Mouse (Mus musculus): ENCODE results near the gene Gm49405.
A peak's percentile ranks its signal among the peaks of the same experiment; 100 is the strongest.
"Not testable (repeated sequence)": the region's sequence is repeated elsewhere in the genome, so short reads cannot be mapped to it uniquely, and the experiment has no call there.

Gm49405 gene

GRCm38 (mm10) chr19:4000119-4000900, at the start of gene Gm49405, which contains the start of gene Nudt8:
Gene Gm49405, plus strand, starts transcription at chr19:4000626.
Gene Nudt8, plus strand, starts transcription at chr19:4000580.
- peak; percentile 99 for DNase-seq

GRCm38 (mm10) chr19:3951461-3951860, 49.0 kb upstream of the Gm49405 start:
- DNase-seq: no peak

- no peak for DNase-seq
These were observed 48.3 kb upstream of the Gm49405 start for GRCm38 (mm10) chr19:3952099-3952498.

GRCm38 (mm10) chr19:3955033-3955432, 45.4 kb upstream of the Gm49405 start:
- DNase-seq: no peak

GRCm38 (mm10) chr19:3955804-3956203, 44.6 kb upstream of the Gm49405 start:
- peak; percentile 42 for DNase-seq

GRCm38 (mm10) chr19:3957296-3958036, 43.0 kb upstream of the Gm49405 start:
- DNase-seq: peak; percentile 84

GRCm38 (mm10) chr19:3958470-3958869, 42.0 kb upstream of the Gm49405 start, which contains the start of gene Aldh3b3:
Gene Aldh3b3, plus strand, starts transcription at chr19:3958645.
- peak; percentile 54 for DNase-seq

- peak; percentile 84 for DNase-seq
These were observed 41.4 kb upstream of the Gm49405 start for GRCm38 (mm10) chr19:3959030-3959429.

GRCm38 (mm10) chr19:3960211-3960610, 40.2 kb upstream of the Gm49405 start:
- DNase-seq: no peak

- not testable (repeated sequence) for DNase-seq
These were observed 38.6 kb upstream of the Gm49405 start for GRCm38 (mm10) chr19:3961805-3962204.

GRCm38 (mm10) chr19:3962469-3962868, 38.0 kb upstream of the Gm49405 start:
- DNase-seq: no peak

- DNase-seq: no peak
These were observed 36.4 kb upstream of the Gm49405 start for GRCm38 (mm10) chr19:3964030-3964429.

GRCm38 (mm10) chr19:3966330-3967075, 33.9 kb upstream of the Gm49405 start:
- no peak for DNase-seq

- no peak for DNase-seq
These were observed 33.2 kb upstream of the Gm49405 start for GRCm38 (mm10) chr19:3967258-3967657.

- DNase-seq: no peak
These were observed 28.2 kb upstream of the Gm49405 start, which contains the start of gene Aldh3b2 for GRCm38 (mm10) chr19:3972229-3972628. Gene Aldh3b2, plus strand, starts transcription at chr19:3972328.

- DNase-seq: not testable (repeated sequence)
These were observed 25.8 kb upstream of the Gm49405 start for GRCm38 (mm10) chr19:3974608-3975007.

- no peak for DNase-seq
These were observed 24.6 kb upstream of the Gm49405 start for GRCm38 (mm10) chr19:3975866-3976265.

GRCm38 (mm10) chr19:3980309-3980708, 20.1 kb upstream of the Gm49405 start:
- peak; percentile 94 for DNase-seq

GRCm38 (mm10) chr19:3980917-3981316, 19.5 kb upstream of the Gm49405 start:
- no peak for DNase-seq

- no peak for DNase-seq
These were observed 16.8 kb upstream of the Gm49405 start for GRCm38 (mm10) chr19:3983527-3984200.

- peak; percentile 96 for DNase-seq
These were observed 15.2 kb upstream of the Gm49405 start for GRCm38 (mm10) chr19:3985261-3985681.

GRCm38 (mm10) chr19:3986334-3986733, 14.1 kb upstream of the Gm49405 start, which contains the start of gene Acy3:
Gene Acy3, plus strand, starts transcription at chr19:3986570.
- peak; percentile 98 for DNase-seq
